Mouse (Mus musculus): Measurements from ENCODE around the gene Trafd1. TPM values are rescaled to one million over a fixed set of nuclear protein-coding genes. Genes with fewer than 3 reads are reported as not detected.

The Trafd1 gene
- polyA plus RNA-seq (2015; fragmentation: Nextera tagmentation; extraction: Ambion mirVana): 139 and 145 TPM in 2 replicates

GRCm38 (mm10) chr5:121385461-121386119 is at the start of gene Trafd1:
Trafd1 (minus strand) TSS chr5:121385632.
- peak within 1 kb of the TSS; percentile 82 for H3K9ac ChIP-seq
- peaks cover 26% of the 10 kb centered on the region for H3K36me3 ChIP-seq
- peaks cover 3% of the 10 kb centered on the region; the same call in 1 of the 2 replicates for H3K9me3 ChIP-seq
- peak; percentile 95 for ATAC-seq (ENCODE audit: low FRiP score)
- peaks cover 34% of the 10 kb centered on the region for H3K4me1 ChIP-seq (replicated peaks)
- peak within 1 kb of the TSS; percentile 68 for H3K4me3 ChIP-seq
- H3K27me3 ChIP-seq: no peaks in the 10 kb centered on the region
- peak within 1 kb of the TSS; percentile 64 for H3K4me2 ChIP-seq
- WGBS: under 1% methylated on average over 26 of the region's 45 CpGs
- peak within 1 kb of the TSS; percentile 85 for H3K27ac ChIP-seq

GRCm38 (mm10) chr5:121428954-121429353 is 43.5 kb upstream of the Trafd1 start:
- Histone ChIP-seq H3K4me2 (no peak overlapping the region), H3K4me3 (no peak overlapping the region), H3K9me3 (no peaks in the 10 kb centered on the region), H3K4me1 (replicated peaks) (no peaks in the 10 kb centered on the region), H3K9ac (no peak overlapping the region), H3K27ac (no peak overlapping the region), H3K27me3 (no peaks in the 10 kb centered on the region), H3K36me3 (peaks cover 99% of the 10 kb centered on the region)
- no peak for ATAC-seq (ENCODE audit: low FRiP score)
- 87% methylated on average over 3 of the region's 3 CpGs for WGBS

- Histone ChIP-seq H3K4me1 (replicated peaks) (no peaks in the 10 kb centered on the region), H3K4me2 (no peak overlapping the region), H3K4me3 (no peak overlapping the region), H3K27me3 (no peaks in the 10 kb centered on the region), H3K27ac (no peak overlapping the region), H3K9me3 (no peaks in the 10 kb centered on the region), H3K36me3 (peaks cover 99% of the 10 kb centered on the region), H3K9ac (no peak overlapping the region)
- WGBS: 94% methylated on average over 10 of the region's 10 CpGs
- no peak for ATAC-seq (ENCODE audit: low FRiP score)
These were observed 37.9 kb upstream of the Trafd1 start for GRCm38 (mm10) chr5:121423297-121423696.

GRCm38 (mm10) chr5:121422787-121423186 is 37.4 kb upstream of the Trafd1 start:
- no peaks in the 10 kb centered on the region for H3K9me3 ChIP-seq
- no peak for ATAC-seq (ENCODE audit: low FRiP score)
- H3K27me3 ChIP-seq: no peaks in the 10 kb centered on the region
- H3K4me2 ChIP-seq: no peak overlapping the region
- no peak overlapping the region for H3K4me3 ChIP-seq
- WGBS: 93% methylated on average over 6 of the region's 6 CpGs
- H3K9ac ChIP-seq: no peak overlapping the region
- no peak overlapping the region for H3K27ac ChIP-seq
- H3K36me3 ChIP-seq: peaks cover 99% of the 10 kb centered on the region
- no peaks in the 10 kb centered on the region for H3K4me1 ChIP-seq (replicated peaks)

- Histone ChIP-seq H3K9me3 (no peaks in the 10 kb centered on the region), H3K36me3 (peaks cover 99% of the 10 kb centered on the region), H3K9ac (no peak overlapping the region), H3K27ac (no peak overlapping the region), H3K4me1 (replicated peaks) (no peaks in the 10 kb centered on the region), H3K4me2 (no peak overlapping the region), H3K4me3 (no peak overlapping the region), H3K27me3 (no peaks in the 10 kb centered on the region)
- 95% methylated on average over 9 of the region's 9 CpGs for WGBS
- ATAC-seq (ENCODE audit: low FRiP score): no peak
These were observed 35.3 kb upstream of the Trafd1 start for GRCm38 (mm10) chr5:121420721-121421120.

GRCm38 (mm10) chr5:121410975-121411374 is 25.5 kb upstream of the Trafd1 start:
- Histone ChIP-seq H3K4me1 (replicated peaks) (no peaks in the 10 kb centered on the region), H3K36me3 (peaks cover 85% of the 10 kb centered on the region), H3K9me3 (no peaks in the 10 kb centered on the region), H3K27ac (no peak overlapping the region), H3K9ac (no peak overlapping the region), H3K27me3 (no peaks in the 10 kb centered on the region), H3K4me3 (no peak overlapping the region), H3K4me2 (no peak overlapping the region)
- 93% methylated on average over 4 of the region's 4 CpGs for WGBS
- ATAC-seq (ENCODE audit: low FRiP score): no peak

- 95% methylated on average over 8 of the region's 8 CpGs for WGBS
- Histone ChIP-seq H3K4me3 (no peak overlapping the region), H3K4me1 (replicated peaks) (no peaks in the 10 kb centered on the region), H3K27ac (no peak overlapping the region), H3K9ac (no peak overlapping the region), H3K4me2 (no peak overlapping the region), H3K36me3 (peaks cover 57% of the 10 kb centered on the region), H3K9me3 (no peaks in the 10 kb centered on the region), H3K27me3 (no peaks in the 10 kb centered on the region)
- no peak for ATAC-seq (ENCODE audit: low FRiP score)
These were observed 22.4 kb upstream of the Trafd1 start for GRCm38 (mm10) chr5:121407856-121408255.

- H3K4me2 ChIP-seq: no peak overlapping the region
- no peak overlapping the region for H3K27ac ChIP-seq
- H3K4me3 ChIP-seq: no peak overlapping the region
- no peak overlapping the region for H3K9ac ChIP-seq
- no peaks in the 10 kb centered on the region for H3K27me3 ChIP-seq
- ATAC-seq (ENCODE audit: low FRiP score): no peak
- peaks cover 28% of the 10 kb centered on the region for H3K4me1 ChIP-seq (replicated peaks)
- peaks cover 4% of the 10 kb centered on the region for H3K36me3 ChIP-seq
- 86% methylated on average over 5 of the region's 5 CpGs for WGBS
- no peaks in the 10 kb centered on the region for H3K9me3 ChIP-seq
These were observed 15.4 kb upstream of the Trafd1 start for GRCm38 (mm10) chr5:121400849-121401248.

- H3K4me2 ChIP-seq: no peak overlapping the region
- no peaks in the 10 kb centered on the region for H3K9me3 ChIP-seq
- peaks cover 28% of the 10 kb centered on the region for H3K4me1 ChIP-seq (replicated peaks)
- no peaks in the 10 kb centered on the region for H3K27me3 ChIP-seq
- no peak overlapping the region for H3K27ac ChIP-seq
- H3K4me3 ChIP-seq: no peak overlapping the region
- H3K9ac ChIP-seq: no peak overlapping the region
- WGBS: 74% methylated on average over 5 of the region's 5 CpGs
- ATAC-seq (ENCODE audit: low FRiP score): no peak
- peaks cover 4% of the 10 kb centered on the region for H3K36me3 ChIP-seq
These were observed 14.6 kb upstream of the Trafd1 start for GRCm38 (mm10) chr5:121400064-121400463.

- H3K9ac ChIP-seq: peak overlapping the region; percentile 94
- WGBS: 93% methylated on average over 5 of the region's 5 CpGs
- H3K4me3 ChIP-seq: peak overlapping the region; percentile 95
These were observed 14.1 kb upstream of the Trafd1 start for GRCm38 (mm10) chr5:121399540-121399939.

GRCm38 (mm10) chr5:121398965-121399462 is 13.6 kb upstream of the Trafd1 start:
- no peaks in the 10 kb centered on the region for H3K9me3 ChIP-seq
- no peak for ATAC-seq (ENCODE audit: low FRiP score)
- H3K27ac ChIP-seq: no peak overlapping the region
- no peaks in the 10 kb centered on the region for H3K27me3 ChIP-seq
- peaks cover 4% of the 10 kb centered on the region for H3K36me3 ChIP-seq
- H3K9ac ChIP-seq: peak overlapping the region; percentile 94
- H3K4me3 ChIP-seq: peak overlapping the region; percentile 95
- 66% methylated on average over 9 of the region's 9 CpGs for WGBS
- H3K4me1 ChIP-seq (replicated peaks): peaks cover 28% of the 10 kb centered on the region
- peak overlapping the region; percentile 93 for H3K4me2 ChIP-seq

More at GRCm38 (mm10) chr5:121399540-121399939, 14.1 kb upstream of the Trafd1 start:
- Histone ChIP-seq H3K27me3 (no peaks in the 10 kb centered on the region), H3K9me3 (no peaks in the 10 kb centered on the region), H3K27ac (no peak overlapping the region), H3K4me1 (replicated peaks) (peaks cover 28% of the 10 kb centered on the region), H3K4me2 (peak overlapping the region; percentile 93), H3K36me3 (peaks cover 4% of the 10 kb centered on the region)
- no peak for ATAC-seq (ENCODE audit: low FRiP score)

- Histone ChIP-seq H3K4me2 (peak overlapping the region; percentile 93), H3K9ac (peak overlapping the region; percentile 94), H3K4me3 (peak overlapping the region; percentile 95), H3K9me3 (no peaks in the 10 kb centered on the region), H3K36me3 (peaks cover 4% of the 10 kb centered on the region), H3K27me3 (no peaks in the 10 kb centered on the region), H3K27ac (peak overlapping the region; percentile 77), H3K4me1 (replicated peaks) (peaks cover 28% of the 10 kb centered on the region)
- peak; percentile 83 for ATAC-seq (ENCODE audit: low FRiP score)
- WGBS: under 1% methylated on average over 67 of the region's 67 CpGs
These were observed 12.9 kb upstream of the Trafd1 start for GRCm38 (mm10) chr5:121398146-121398964.

Data from hindbrain, embryonic 13.5 days (tissue).